Mouse (Mus musculus): Measurements from ENCODE around the gene Gm21973.

Gene Gm21973

DNA sequence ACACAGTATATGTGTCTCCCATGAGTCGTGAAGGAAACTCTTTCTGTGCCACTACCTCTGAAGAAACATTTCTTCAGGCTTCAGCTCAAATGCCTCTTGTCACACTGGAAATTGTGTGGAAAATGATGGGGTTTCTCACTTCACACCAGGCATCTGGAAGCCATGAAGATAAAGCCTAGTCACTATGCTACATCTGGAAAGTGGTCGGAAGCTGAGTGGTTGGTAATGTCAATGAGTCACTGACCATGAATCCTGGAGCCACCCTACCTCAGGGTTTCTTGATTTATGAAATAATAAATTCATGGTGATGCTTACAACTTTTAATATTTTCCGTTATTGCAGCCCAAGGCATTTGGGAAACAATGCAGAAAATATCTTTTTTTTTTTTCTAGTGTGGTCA is 84.7 kb downstream of the Gm21973 start:
- no peak for DNase-seq

DNA sequence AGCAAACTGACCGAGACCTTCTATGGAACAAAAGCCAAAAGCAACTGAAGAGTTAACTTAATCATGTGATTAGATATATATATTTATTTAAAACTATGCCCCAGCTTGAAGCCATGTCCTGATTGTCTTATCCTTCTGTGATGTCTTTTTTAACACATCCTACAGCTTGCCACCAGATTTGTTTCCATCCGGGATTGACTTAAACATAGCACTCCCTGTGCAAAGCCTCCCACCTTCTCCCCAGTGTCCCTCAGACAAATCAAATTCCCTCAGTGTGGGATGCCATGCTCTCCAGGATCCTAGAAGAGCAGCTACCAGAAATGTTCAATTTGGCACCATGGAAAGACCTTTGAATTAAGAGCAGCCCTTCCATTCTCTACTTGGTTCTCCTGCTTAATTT is 85.7 kb downstream of the Gm21973 start:
- no peak for DNase-seq

DNA sequence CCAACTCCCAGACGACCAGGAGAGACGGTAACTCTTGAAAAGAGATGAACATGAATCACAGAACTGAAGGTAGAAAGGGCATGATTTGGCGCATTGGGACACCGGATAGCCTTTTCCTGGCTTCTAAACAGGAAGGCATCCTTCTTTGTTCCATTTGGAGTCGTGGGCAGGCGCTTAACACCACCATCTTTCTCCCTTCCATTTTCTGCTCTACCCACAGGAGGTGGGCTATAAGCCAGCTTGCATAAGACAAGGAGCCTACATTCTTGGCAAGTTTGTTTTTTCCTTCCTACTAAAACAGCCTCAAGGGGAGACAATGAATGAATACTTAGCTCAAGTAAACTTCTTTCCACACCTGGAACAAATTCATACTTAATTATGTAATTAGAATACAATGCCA is 88.5 kb downstream of the Gm21973 start:
- no peak for DNase-seq

DNA sequence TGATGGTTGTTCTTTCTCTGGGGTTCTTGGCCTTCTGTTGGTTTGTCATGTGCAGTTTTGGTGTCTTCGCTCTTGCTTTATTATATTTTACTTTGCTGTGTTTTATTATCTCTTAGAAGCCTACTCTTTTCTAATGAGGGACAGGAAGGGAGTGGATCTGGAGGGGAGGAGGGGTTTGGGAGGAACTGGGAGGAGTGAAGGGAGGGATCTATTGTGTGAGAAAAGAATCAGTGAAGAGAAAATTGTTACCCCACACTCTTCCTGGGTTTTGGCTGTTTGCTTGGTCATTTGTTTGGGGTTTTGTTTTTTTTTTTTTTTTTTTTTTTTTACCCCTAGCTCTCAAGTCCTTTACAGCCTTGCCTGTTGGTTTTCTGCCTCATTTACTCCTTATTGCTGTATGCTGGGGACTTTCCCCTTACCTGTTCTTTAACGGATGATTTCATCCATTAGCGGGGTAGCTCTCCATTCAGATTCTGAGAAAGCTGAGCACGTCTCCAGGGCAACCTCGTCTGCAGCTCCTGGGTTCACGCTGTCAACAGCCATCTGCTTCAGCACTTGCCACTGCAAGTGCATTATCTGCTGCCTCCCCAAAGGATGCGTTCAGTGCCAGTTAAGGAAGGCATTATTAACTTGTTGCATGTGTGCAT is 96.1 kb downstream of the Gm21973 start:
- no peak for DNase-seq

DNA sequence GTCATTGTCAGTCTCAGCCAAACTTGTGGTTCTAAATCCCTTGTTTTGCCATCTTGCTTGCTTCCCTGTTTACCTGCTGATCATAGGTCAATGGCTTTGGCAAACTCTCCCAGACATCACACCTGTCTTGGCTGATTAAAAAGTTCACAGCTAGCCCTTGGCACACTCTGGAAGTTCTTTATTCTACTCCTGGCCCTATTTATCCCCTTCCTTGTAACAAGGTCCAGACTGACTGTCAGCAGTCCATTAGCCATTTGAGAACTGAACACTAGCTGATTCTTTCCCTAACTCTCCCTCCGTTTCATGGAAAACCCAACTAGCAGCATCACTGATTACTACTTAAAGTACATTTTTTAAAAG is 96.6 kb downstream of the Gm21973 start:
- DNase-seq: no peak
